Mouse (Mus musculus) cortical plate, adult 2 months (tissue): ENCODE measurements at regions not wholly inside any gene's neighbourhood (a gene's known extent, or its start where the extent isn't known, plus 50 kb on each side); places are given as distances from the start of the nearest gene placed in this dataset.
"Not testable (repeated sequence)": the region's sequence is repeated elsewhere in the genome, so short reads cannot be mapped to it uniquely, and the experiment has no call there.

Source experiments
- H3K27ac ChIP-seq: fragments of 200-500 bp; 2 replicates; pipeline ENCODE4 v1.5.1; 2012; ENCODE audit warnings: low read length, control low read depth, inconsistent platforms; ENCODE audit not compliant: insufficient read depth
- H3K4me1 ChIP-seq: fragments of 200-500 bp; 2 replicates; pipeline ENCODE4 v1.6.1; 2011; ENCODE audit warnings: low read length; ENCODE audit not compliant: control insufficient read depth, insufficient read depth
- H3K4me3 ChIP-seq: fragments of 200-500 bp; 2 replicates; pipeline ENCODE4 v1.5.1; 2011; ENCODE audit warnings: mild to moderate bottlenecking, low read length, control low read depth; ENCODE audit not compliant: insufficient read depth
- CTCF ChIP-seq: fragments of 200-500 bp; IDR thresholded peaks from 2 replicates; pipeline ENCODE4 v1.5.1; 2011; ENCODE audit warnings: mild to moderate bottlenecking, control low read depth, low read length; ENCODE audit not compliant: insufficient read depth; ENCODE audit errors: extremely low read depth
- POLR2A ChIP-seq: fragments of 200-500 bp; IDR thresholded peaks from 2 replicates; pipeline ENCODE4 v1.6.1; 2011; ENCODE audit warnings: mild to moderate bottlenecking, low read length, control low read depth; ENCODE audit not compliant: insufficient read depth; ENCODE audit errors: extremely low read depth

GRCm38 (mm10) chr7:61615156-61615555 is 731.2 kb upstream of the Ndn start:
- Histone ChIP-seq H3K4me1 (no peaks in the 10 kb centered on the region), H3K4me3 (peak overlapping the region; percentile 73), H3K27ac (peak overlapping the region; percentile 87; the same call in 1 of the 2 replicates)
- TF ChIP-seq POLR2A (0 out of 2 replicates have a peak, but pooled peaks have one; percentile 11), CTCF (no peak)

- TF ChIP-seq POLR2A (no peak), CTCF (no peak)
- H3K4me3 ChIP-seq = no peak overlapping the region
- no peaks in the 10 kb centered on the region for H3K4me1 ChIP-seq
- H3K27ac ChIP-seq = no peak overlapping the region
Observed at GRCm38 (mm10) chr7:61644893-61645545, 701.4 kb upstream of the Ndn start.

- no peak overlapping the region for H3K4me3 ChIP-seq
- TF ChIP-seq POLR2A = no peak
Observed at GRCm38 (mm10) chr7:61658086-61658485, 688.3 kb upstream of the Ndn start.

GRCm38 (mm10) chr7:61683080-61683479 is 663.3 kb upstream of the Ndn start:
- no peaks in the 10 kb centered on the region for H3K4me1 ChIP-seq
- H3K27ac ChIP-seq = peak overlapping the region; percentile 67; the same call in 1 of the 2 replicates

More at GRCm38 (mm10) chr7:61658086-61658485, 688.3 kb upstream of the Ndn start:
- Histone ChIP-seq H3K4me1 (no peaks in the 10 kb centered on the region), H3K27ac (no peak overlapping the region)

GRCm38 (mm10) chr7:61685052-61685655 is 661.2 kb upstream of the Ndn start:
- no peak for TF ChIP-seq POLR2A
- no peak for TF ChIP-seq CTCF
- Histone ChIP-seq H3K27ac (peak overlapping the region; percentile 29; the same call in 1 of the 2 replicates), H3K4me1 (no peaks in the 10 kb centered on the region)

More at GRCm38 (mm10) chr7:61683080-61683479, 663.3 kb upstream of the Ndn start:
- no peak overlapping the region for H3K4me3 ChIP-seq
- TF ChIP-seq POLR2A (0 out of 2 replicates have a peak, but pooled peaks have one; percentile 16), CTCF (no peak)

GRCm38 (mm10) chr7:61726149-61726548 is 620.2 kb upstream of the Ndn start:
- Histone ChIP-seq H3K4me3 (no peak overlapping the region), H3K4me1 (no peaks in the 10 kb centered on the region), H3K27ac (peak overlapping the region; percentile 65; the same call in 1 of the 2 replicates)
- no peak for TF ChIP-seq CTCF
- 0 out of 2 replicates have a peak, but pooled peaks have one; percentile 8 for TF ChIP-seq POLR2A

More at GRCm38 (mm10) chr7:61685052-61685655, 661.2 kb upstream of the Ndn start:
- no peak overlapping the region for H3K4me3 ChIP-seq

GRCm38 (mm10) chr7:61737511-61737910 is 608.9 kb upstream of the Ndn start:
- Histone ChIP-seq H3K27ac (no peak overlapping the region), H3K4me3 (no peak overlapping the region), H3K4me1 (no peaks in the 10 kb centered on the region)
- TF ChIP-seq POLR2A (no peak), CTCF (no peak)

- not testable (repeated sequence) for H3K27ac ChIP-seq, H3K4me3 ChIP-seq, H3K4me1 ChIP-seq
Observed at GRCm38 (mm10) chr7:61739336-61739735, 607.0 kb upstream of the Ndn start.

GRCm38 (mm10) chr7:61769826-61770225 is 576.5 kb upstream of the Ndn start:
- H3K27ac ChIP-seq = no peak overlapping the region
- H3K4me3 ChIP-seq = no peak overlapping the region
- no peak for TF ChIP-seq POLR2A
- TF ChIP-seq CTCF = no peak
- H3K4me1 ChIP-seq = no peaks in the 10 kb centered on the region

GRCm38 (mm10) chr7:61790113-61790796 is 556.1 kb upstream of the Ndn start:
- TF ChIP-seq CTCF (no peak), POLR2A (no peak; the same call in 1 of the 2 replicates)
- Histone ChIP-seq H3K4me1 (peaks cover 2% of the 10 kb centered on the region; the same call in 1 of the 2 replicates), H3K27ac (peak overlapping the region; percentile 70), H3K4me3 (no peak overlapping the region)
